Mouse (Mus musculus) stomach, embryonic 14.5 days (tissue): ENCODE data around the gene Btbd17. TPM values are rescaled to one million over a fixed set of nuclear protein-coding genes. Genes with fewer than 3 reads are reported as not detected.

Experiments used
- ATAC-seq: fragments of 200-750 bp; cut with Nextera tagmentation; 2 replicates; pipeline ENCODE4 v1.8.0; 2017; ENCODE audit warnings: low read depth, moderate TSS enrichment; ENCODE audit not compliant: insufficient number of reproducible peaks, insufficient read depth, low FRiP score
- H3K27ac ChIP-seq: fragments of 300-500 bp; sonication (generic); 2 replicates; pipeline ENCODE4 v1.5.1; 2014; ENCODE audit warnings: mild to moderate bottlenecking, low read length, moderate library complexity, mixed read lengths
- H3K27me3 ChIP-seq: fragments of 300-500 bp; sonication (generic); 2 replicates; pipeline ENCODE4 v1.6.1; 2014; ENCODE audit warnings: low read length, control low read depth, mixed read lengths; ENCODE audit not compliant: control insufficient read depth, insufficient read depth
- H3K36me3 ChIP-seq: fragments of 300-500 bp; sonication (generic); 2 replicates; pipeline ENCODE4 v1.6.1; 2014; ENCODE audit warnings: mild to moderate bottlenecking, control low read depth, low read length, moderate library complexity, mixed read lengths; ENCODE audit not compliant: control insufficient read depth, insufficient read depth
- H3K4me1 ChIP-seq: fragments of 300-500 bp; sonication (generic); 2 replicates; pipeline ENCODE4 v1.6.1; 2014; ENCODE audit warnings: low read length, control low read depth, mixed read lengths; ENCODE audit not compliant: control insufficient read depth, insufficient read depth
- H3K4me2 ChIP-seq: fragments of 300-500 bp; sonication (generic); replicated peaks from 2 replicates; pipeline ENCODE4 v1.6.1; 2014; ENCODE audit warnings: low read depth, low read length, control low read depth
- H3K4me3 ChIP-seq: fragments of 300-500 bp; sonication (generic); 2 replicates; pipeline ENCODE4 v1.5.1; 2014; ENCODE audit warnings: low read depth, low read length, control low read depth
- H3K9ac ChIP-seq: fragments of 300-500 bp; sonication (generic); replicated peaks from 2 replicates; pipeline ENCODE4 v1.6.1; 2014; ENCODE audit warnings: low read depth, mild to moderate bottlenecking, control low read depth, low read length, moderate library complexity, mixed read lengths
- H3K9me3 ChIP-seq: fragments of 300-500 bp; sonication (generic); 2 replicates; pipeline ENCODE4 v1.6.1; 2016; ENCODE audit warnings: low read depth, low read length, control low read depth; ENCODE audit not compliant: control insufficient read depth
- WGBS: fragments of 180-500 bp; shearing (Covaris S2); extraction: QIAGEN DNeasy Blood & Tissue Kit; methylation state at CpG from one replicate; pipeline ENCODE4 v1.1.7; 2014; 5-methylcytosine and 5-hydroxymethylcytosine counted together
- polyA plus RNA-seq: library from polyadenylated mRNA; unstranded; fragments of >200 nt; fragmentation: Nextera tagmentation; extraction: Ambion mirVana; gene quantifications from 2 replicates; pipeline ENCODE4 v1.2.1, GENCODE M21; 2014

The Btbd17 gene
- 0.98 and 1.6 TPM in 2 replicates for polyA plus RNA-seq

GRCm38 (mm10) chr11:114795848-114796322 lies at the start of gene Btbd17:
Gene Btbd17, minus strand, starts transcription at chr11:114795945.
- Histone ChIP-seq H3K36me3 (no peaks in the 10 kb centered on the region), H3K4me1 (peaks cover 16% of the 10 kb centered on the region), H3K4me2 (peak within 1 kb of the TSS; percentile 53), H3K27me3 (peaks cover 26% of the 10 kb centered on the region), H3K4me3 (peak within 1 kb of the TSS; percentile 25), H3K27ac (peak within 1 kb of the TSS; percentile 41), H3K9ac (no peak within 1 kb of the TSS), H3K9me3 (no peaks in the 10 kb centered on the region)
- 11% methylated on average over 4 of the region's 4 CpGs for WGBS
- peak; percentile 16; the same call in 1 of the 2 replicates for ATAC-seq

- H3K9me3 ChIP-seq, result no peaks in the 10 kb centered on the region
- H3K27me3 ChIP-seq, result no peaks in the 10 kb centered on the region
- WGBS, result 60% methylated on average over 7 of the region's 7 CpGs
- no peak overlapping the region for H3K4me2 ChIP-seq
- peaks cover 15% of the 10 kb centered on the region for H3K4me1 ChIP-seq
- no peak overlapping the region for H3K9ac ChIP-seq
- H3K4me3 ChIP-seq, result no peak overlapping the region
- H3K27ac ChIP-seq, result peak overlapping the region; percentile 44; the same call in 1 of the 2 replicates
- ATAC-seq, result no peak
- no peaks in the 10 kb centered on the region for H3K36me3 ChIP-seq
Measured at GRCm38 (mm10) chr11:114844464-114845220, 48.9 kb upstream of the Btbd17 start.

GRCm38 (mm10) chr11:114843818-114844463 lies 48.2 kb upstream of the Btbd17 start:
- 9% methylated on average over 8 of the region's 8 CpGs for WGBS
- Histone ChIP-seq H3K4me3 (no peak overlapping the region), H3K4me1 (peaks cover 13% of the 10 kb centered on the region), H3K27me3 (no peaks in the 10 kb centered on the region), H3K36me3 (no peaks in the 10 kb centered on the region), H3K9ac (no peak overlapping the region), H3K9me3 (no peaks in the 10 kb centered on the region), H3K4me2 (0 out of 2 replicates have a peak overlapping the region, but pooled peaks have one; percentile 5), H3K27ac (peak overlapping the region; percentile 44; the same call in 1 of the 2 replicates)
- no peak for ATAC-seq

- no peak overlapping the region for H3K4me2 ChIP-seq
- WGBS, result 46% methylated on average over 5 of the region's 5 CpGs
- no peaks in the 10 kb centered on the region for H3K9me3 ChIP-seq
- peaks cover 14% of the 10 kb centered on the region for H3K4me1 ChIP-seq
- no peak for ATAC-seq
- no peak overlapping the region for H3K9ac ChIP-seq
- H3K27ac ChIP-seq, result no peak overlapping the region
- no peak overlapping the region for H3K4me3 ChIP-seq
- H3K36me3 ChIP-seq, result no peaks in the 10 kb centered on the region
- H3K27me3 ChIP-seq, result no peaks in the 10 kb centered on the region
Measured at GRCm38 (mm10) chr11:114833166-114833565, 37.4 kb upstream of the Btbd17 start.

GRCm38 (mm10) chr11:114830433-114830773 lies 34.7 kb upstream of the Btbd17 start:
- 13% methylated on average over 8 of the region's 8 CpGs for WGBS
- peak overlapping the region; percentile 68 for H3K4me2 ChIP-seq
- ATAC-seq, result peak; percentile 5; the same call in 1 of the 2 replicates
- no peaks in the 10 kb centered on the region for H3K27me3 ChIP-seq
- no peaks in the 10 kb centered on the region for H3K9me3 ChIP-seq
- 0 out of 2 replicates have a peak overlapping the region, but pooled peaks have one; percentile 15 for H3K4me3 ChIP-seq
- H3K36me3 ChIP-seq, result no peaks in the 10 kb centered on the region
- H3K27ac ChIP-seq, result peak overlapping the region; percentile 89
- H3K9ac ChIP-seq, result no peak overlapping the region
- peaks cover 14% of the 10 kb centered on the region for H3K4me1 ChIP-seq

- Histone ChIP-seq H3K9me3 (no peaks in the 10 kb centered on the region), H3K27me3 (no peaks in the 10 kb centered on the region), H3K4me1 (peaks cover 14% of the 10 kb centered on the region), H3K4me3 (peak overlapping the region; percentile 15), H3K9ac (peak overlapping the region; percentile 18; the same call in 1 of the 2 replicates), H3K4me2 (peak overlapping the region; percentile 68), H3K27ac (peak overlapping the region; percentile 89), H3K36me3 (no peaks in the 10 kb centered on the region)
- ATAC-seq, result peak; percentile 81
- WGBS, result 4% methylated on average over 24 of the region's 24 CpGs
Measured at GRCm38 (mm10) chr11:114829499-114830432, 34.0 kb upstream of the Btbd17 start.

- H3K4me3 ChIP-seq, result no peak overlapping the region
- WGBS, result 41% methylated on average over 5 of the region's 5 CpGs
- ATAC-seq, result no peak
Measured at GRCm38 (mm10) chr11:114826686-114827085, 30.9 kb upstream of the Btbd17 start.

More at GRCm38 (mm10) chr11:114826686-114827085, 30.9 kb upstream of the Btbd17 start:
- no peak overlapping the region for H3K4me2 ChIP-seq
- no peak overlapping the region for H3K9ac ChIP-seq
- H3K4me1 ChIP-seq, result peaks cover 26% of the 10 kb centered on the region
- H3K27me3 ChIP-seq, result no peaks in the 10 kb centered on the region
- no peak overlapping the region; the same call in 1 of the 2 replicates for H3K27ac ChIP-seq
- no peaks in the 10 kb centered on the region for H3K36me3 ChIP-seq
- no peaks in the 10 kb centered on the region for H3K9me3 ChIP-seq
